Mouse (Mus musculus) liver, adult (tissue): Measurements from ENCODE around the gene Pspn.

Experiments used
- GATA4 ChIP-seq: IDR thresholded peaks from 2 replicates; pipeline ENCODE4 v1.6.1; 2014; ENCODE audit warnings: mild to moderate bottlenecking, low read length; ENCODE audit not compliant: insufficient replicate concordance

Pspn gene

DNA sequence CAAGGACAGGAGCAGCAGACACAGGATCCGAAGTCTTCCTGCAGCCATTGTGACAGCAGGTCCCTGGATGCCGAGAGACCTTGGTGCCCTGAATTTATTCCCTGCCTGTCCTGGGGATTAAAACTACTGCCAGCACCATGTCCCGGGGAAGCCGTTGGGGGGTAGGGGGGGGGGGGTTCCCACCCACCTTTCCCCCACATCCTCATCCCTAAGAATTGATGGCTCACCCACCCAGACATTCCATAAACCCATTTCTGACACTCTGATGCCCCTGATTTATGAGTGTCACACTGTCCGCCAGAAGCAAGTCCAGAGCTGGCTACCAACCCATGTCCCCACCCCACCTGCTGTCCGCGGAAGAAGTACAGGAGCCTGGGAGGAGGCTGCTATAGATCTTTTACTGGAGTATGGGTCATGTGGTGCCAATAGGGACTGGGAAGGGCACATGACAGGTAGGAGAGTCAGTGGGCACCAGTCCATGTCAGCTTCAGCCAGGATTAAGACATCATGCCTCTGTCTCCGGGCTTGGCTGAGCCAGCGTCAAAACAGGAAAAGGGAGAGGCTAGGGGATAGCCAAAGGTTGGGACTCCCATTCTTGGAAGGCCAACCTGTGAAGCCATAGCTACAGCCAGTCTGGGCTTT lies at the start of gene Pspn:
Gene Pspn, minus strand, starts transcription at position 51 of the 642 bp plus-strand sequence.
- TF ChIP-seq GATA4: no peak

DNA sequence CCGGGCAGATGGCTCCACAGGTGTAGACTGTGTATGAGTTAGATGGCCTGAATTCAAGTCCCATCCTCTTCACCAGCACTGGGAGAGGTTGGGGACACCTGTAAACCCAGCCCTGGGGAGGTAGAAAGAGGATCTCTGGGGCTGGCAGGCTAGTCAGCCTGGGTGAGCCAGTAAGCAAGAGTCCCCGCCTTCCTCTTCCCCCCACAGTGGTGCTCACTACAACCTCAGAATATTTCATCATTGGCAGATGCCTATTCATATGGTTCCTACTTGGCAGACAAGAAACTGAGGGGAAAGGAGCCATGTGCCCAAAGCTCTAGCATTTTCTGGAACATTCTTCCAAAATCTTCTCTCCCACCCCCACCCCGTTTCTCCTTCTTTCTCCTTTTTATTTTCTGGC lies 49.0 kb upstream of the Pspn start:
- TF ChIP-seq GATA4: no peak

DNA sequence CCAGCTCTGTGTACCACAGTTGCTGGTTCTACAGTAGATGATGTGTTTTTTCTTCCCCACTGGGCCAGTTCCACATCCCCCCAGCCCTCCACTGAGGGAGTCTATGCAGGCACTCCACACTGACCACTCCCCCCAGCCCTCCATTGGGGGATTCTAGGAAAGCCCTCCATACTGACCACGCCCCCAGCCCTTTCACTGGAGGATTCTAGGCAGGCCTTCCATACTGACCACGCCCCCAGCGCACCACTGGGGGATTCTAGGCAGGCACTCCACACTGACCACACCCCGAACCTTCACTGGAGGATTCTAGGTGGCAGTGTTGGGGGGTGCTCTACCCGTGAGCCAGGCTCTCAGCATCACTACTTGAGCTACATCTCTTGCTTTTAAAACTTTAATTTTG lies 47.6 kb upstream of the Pspn start:
- no peak for TF ChIP-seq GATA4

DNA sequence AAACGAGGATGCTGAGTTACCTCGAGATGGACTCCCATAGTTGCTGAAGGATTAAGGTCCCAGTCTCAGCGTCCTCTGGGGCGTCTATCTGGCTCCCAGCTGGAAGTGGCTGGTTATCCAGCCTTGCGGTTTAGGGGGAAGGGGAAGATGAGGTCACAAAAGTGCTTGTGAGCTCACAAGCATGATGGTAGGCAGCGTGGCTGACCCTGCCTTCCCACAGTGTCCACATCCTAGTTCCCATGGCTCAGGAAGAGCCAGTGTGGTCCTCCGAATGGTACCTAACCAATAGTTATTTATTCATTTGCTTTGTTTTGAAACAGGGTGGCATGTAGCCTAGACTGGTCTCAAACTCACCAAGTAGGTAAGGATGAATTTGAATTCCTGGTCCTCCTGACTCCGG lies 41.7 kb upstream of the Pspn start, which contains the start of gene Slc25a41:
Gene Slc25a41, minus strand, starts transcription at position 101 of the 400 bp plus-strand sequence.
- no peak for TF ChIP-seq GATA4

DNA sequence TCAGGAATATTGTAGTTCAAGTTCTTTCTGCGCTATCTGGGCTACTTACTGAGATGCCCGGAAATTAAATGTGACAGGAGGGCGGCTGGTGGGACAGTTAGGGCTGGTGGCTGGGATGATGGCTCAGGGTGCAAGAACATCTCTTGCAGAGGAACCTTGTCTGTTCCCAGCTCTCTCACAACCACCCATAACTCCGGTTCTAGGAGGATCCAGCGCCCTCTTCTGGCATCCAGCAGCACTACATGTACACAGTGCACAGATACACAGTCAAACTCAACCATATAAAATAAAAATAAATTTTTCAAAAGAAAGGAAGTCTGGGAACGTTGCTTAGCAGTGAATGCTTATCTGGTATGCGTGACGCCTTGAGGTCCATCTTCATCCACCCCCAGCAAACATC lies 39.2 kb upstream of the Pspn start:
- TF ChIP-seq GATA4: no peak

DNA sequence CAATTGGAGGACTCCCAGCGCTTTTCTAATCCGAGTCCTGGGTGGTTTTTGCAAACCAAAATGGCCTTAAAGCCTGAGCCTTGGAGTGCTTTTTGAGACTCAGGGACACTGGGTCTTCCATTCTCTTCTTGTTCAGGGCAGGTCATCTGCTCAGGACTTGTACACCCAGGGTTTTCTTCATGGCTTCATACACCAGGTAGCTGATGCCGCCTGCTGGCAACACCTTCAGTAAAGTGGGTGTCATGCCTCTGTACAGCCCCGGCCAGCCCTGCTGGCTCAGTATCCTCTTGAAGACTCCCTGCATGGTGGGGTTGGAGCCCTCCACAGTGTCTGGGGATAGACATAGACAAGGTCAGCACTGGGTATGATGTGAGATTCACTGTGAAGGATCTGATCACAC lies 33.0 kb upstream of the Pspn start:
- no peak for TF ChIP-seq GATA4

DNA sequence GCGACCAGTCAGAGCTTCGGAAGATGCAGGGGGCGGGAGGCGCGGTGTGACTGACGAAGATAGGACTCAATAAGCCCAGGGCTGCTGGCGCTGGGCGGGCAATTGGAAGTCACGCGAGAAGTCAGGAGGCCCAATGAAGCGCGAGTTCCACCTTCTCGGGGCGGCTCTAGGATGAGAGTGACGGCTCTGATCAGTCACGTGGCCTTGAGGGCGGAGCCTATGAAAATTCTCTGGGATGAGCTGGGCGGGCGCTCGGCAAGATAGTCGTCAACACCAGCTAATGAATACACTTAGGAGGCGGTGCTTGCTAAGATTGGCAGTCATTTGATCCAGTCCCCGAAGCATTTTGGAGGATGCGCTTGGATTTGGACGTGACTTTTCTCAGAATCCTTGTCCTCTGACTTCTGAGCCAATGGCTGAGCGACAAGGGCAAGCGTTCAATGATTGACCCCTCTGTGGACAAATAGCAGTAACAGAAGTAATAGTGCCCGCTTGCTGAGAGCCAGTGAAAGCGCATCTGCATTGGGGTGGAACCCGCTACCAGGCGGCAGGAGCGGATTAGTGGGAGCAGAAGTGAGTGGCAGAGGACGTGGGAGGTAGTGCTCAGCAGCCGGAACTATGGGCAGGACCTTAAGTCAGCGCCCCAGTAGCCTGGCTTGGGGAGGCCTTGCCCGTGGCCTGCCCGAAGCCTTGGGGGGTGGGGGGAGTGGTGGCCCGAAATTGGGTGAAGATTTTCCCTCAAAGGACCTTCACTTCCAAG lies 32.0 kb upstream of the Pspn start:
- peak; percentile 48; the same call in 1 of the 2 replicates for TF ChIP-seq GATA4

DNA sequence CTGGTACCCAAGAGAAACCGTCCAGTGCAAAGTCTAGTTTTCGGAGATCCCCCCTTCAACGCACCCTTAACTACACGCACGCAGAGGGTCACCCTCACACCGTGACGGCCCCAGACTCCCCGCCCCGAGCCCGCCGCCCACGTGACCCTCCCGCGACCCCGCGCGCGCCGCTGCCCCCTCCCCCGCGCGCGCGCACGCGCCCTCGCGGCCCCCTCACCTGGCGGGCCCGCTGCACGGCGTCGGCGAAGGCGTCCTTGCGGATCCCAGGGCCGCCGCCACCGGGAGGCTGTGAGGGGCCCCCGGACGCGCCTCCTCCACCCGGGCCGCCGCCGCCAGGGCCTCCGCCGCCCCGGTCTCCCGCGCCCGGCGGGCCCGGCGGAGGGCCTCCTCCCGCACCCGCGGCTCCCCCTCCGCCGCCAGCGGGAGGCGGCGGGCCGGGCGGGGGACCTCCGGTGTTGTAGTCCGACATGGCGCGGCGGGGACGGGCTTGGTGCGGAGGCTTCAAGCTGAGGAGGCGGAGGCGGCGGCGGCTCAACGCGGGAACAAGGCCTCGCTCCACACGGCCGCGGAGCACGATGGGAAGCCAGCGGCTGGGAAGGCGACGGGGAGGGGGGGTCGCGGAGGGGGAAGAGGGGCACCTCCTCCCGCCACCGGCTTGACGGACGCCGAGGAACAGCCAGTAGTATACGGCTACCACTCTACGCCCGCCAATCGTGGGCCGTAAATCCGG lies 31.3 kb upstream of the Pspn start, which contains the start of gene Khsrp:
Gene Khsrp, minus strand, starts transcription at position 592 of the 730 bp plus-strand sequence.
- no peak for TF ChIP-seq GATA4

DNA sequence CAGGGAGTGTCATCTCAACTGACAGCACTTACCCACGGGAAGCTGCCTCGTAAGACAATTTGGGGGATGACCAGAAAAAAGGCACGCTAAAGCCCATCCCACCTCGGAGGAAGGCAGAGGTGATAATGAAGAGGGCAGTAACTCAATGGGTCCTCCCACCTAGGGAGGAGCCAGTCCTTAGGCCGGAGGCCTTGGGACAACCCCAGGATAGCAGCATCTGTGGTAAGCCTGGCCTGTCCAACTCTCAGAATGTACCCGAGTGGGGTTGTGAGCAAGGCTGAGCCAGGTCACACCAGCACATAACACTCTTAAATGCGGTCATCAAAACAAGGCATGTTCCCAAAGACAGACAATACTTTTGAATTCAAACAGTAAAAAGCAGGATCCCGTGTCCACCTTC lies 29.9 kb upstream of the Pspn start:
- TF ChIP-seq GATA4: no peak

DNA sequence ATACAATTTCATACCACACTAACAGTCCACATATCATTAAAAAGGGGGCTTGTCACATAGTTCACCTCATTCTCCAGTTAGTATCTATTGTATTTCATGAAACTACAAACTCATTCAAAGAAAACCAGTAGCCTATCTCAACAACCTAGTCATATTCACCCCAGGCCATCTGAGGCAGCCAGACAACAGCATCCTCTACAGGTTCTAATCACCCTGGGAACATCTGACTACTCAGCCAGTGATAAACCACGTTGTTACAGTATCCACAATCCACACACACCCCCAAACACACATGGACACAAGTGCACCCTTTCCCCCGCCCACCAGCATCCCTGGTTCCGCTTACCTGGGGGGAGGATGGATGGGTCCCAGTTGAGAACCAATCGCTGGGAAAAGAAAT lies 27.7 kb upstream of the Pspn start:
- no peak for TF ChIP-seq GATA4

DNA sequence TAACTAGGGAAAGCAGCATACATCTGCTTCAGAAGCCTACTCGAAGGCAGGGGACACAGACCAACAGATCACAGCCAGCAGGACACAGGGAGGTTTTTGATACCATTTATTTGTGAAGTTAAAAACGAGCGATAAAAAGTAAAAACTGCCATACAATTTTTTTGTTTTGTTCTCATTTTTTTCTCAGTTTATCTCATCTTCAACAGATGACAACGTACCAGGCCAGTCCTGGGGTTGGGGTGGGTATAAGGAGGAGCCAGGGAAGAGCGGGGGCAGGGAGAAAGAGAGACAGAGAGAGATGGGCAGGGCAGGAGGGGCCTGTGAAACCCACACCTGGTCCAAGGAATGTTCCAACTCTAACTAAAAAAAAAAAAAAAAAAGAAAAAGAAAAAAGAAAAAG lies 21.1 kb upstream of the Pspn start:
- no peak for TF ChIP-seq GATA4

DNA sequence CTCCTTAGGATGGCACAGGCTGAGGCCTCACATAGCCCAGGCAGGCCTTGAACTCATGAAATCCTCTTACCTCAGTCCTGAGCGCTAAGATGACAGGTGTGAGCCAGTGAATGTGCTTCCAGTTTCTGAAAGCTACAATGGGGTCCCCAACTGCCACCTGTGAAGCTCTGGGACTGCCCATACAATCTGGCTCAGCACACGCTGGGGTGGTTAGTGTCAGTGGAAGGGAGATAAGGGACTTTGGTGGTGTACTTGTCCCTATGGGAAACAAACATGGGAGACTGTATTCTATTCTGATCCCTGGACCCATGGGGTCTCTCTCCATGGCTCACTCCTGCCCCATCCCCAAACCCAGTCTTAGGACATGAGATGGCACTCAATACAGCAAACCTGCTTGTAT lies 19.9 kb upstream of the Pspn start:
- no peak for TF ChIP-seq GATA4

DNA sequence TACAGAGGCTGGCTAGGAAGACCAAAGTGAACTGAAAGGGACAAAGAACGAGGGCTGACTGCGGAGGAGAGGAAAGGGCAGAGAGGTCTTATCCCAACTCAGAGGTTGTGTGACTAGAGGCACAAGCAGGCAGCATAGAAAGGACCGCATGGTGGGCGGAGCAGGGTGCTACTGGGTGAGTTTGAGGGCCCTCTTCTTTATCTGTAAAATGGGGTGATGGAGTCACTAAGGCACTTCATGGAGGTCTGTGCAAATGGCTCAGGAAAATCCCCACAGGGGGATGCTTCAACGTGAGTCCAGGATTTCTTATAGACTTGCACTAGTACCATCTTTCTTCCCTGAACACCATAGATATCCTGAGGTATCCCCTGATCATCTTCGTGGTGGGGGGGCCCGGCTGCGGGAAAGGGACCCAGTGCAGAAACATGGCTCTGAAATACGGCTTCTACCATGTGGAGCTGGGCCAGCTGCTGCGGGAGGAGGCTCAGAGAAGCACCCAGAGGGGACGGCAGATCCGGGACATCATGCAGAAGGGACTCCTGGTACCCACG lies 12.5 kb upstream of the Pspn start:
- TF ChIP-seq GATA4: no peak

DNA sequence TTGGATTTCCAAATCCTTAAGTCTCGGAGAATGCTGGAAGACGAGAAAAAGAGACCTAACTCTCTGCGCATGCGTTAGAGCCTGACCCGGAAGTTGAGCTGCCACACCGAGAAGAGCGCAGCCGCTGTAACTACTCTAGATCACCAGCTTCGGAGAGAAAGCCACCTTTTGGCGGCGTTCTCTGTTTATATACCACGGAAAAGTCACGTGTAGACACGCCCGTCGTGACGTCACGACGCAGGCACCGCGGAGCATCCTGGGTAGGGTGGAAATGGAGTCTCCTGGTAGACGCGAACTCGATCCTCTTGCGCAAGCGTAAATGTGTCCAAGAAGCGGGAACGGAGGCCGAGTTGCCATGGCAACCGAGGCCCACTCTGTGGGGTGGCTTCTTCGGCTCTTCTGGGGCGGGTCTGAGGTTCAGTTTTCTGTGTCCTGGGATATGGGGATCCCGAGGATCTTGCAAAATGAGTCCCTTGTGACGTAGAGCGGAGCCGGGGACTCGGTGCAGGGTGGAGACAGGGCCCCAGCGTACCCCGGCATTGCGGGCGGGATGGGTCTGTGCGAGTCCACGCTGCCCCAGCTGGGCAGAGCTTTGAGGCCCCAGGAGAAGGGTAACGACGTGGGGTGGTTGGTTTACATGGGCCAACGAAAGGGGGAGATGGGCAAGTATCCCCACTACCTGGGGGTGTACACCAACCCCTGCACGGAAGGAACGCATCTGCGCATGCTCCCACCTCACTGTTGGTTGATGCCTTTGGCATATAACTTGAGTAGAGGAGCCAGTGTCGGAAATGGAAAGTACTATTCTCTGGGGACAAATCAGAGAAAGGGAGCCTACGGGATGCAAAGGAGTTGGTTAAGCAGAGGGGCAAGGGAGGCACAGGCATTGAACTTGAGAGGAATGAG lies 11.7 kb upstream of the Pspn start, which contains the start of the genes Gtf2f1 and Gm17949:
Gene Gtf2f1, minus strand, starts transcription at position 53 of the 906 bp plus-strand sequence.
Gene Gm17949, plus strand, starts transcription at position 234 of the 906 bp plus-strand sequence.
- TF ChIP-seq GATA4: no peak
